Mouse (Mus musculus) brain, adult 2 months (tissue): ENCODE measurements around the gene Wdr35.
"Not testable (repeated sequence)": the region's sequence is repeated elsewhere in the genome, so short reads cannot be mapped to it uniquely, and the experiment has no call there.

Source experiments
- DNase-seq: peaks from one replicate; pipeline ENCODE4 v3.0.0; 2011; ENCODE audit warnings: low read depth, low spot score

The Wdr35 gene

GRCm38 (mm10) chr12:9007146-9007545 lies 33.5 kb downstream of the Wdr35 start:
- no peak for DNase-seq

GRCm38 (mm10) chr12:9007811-9008210 lies 34.1 kb downstream of the Wdr35 start:
- DNase-seq: no peak

GRCm38 (mm10) chr12:9010311-9010710 lies 36.6 kb downstream of the Wdr35 start:
- no peak for DNase-seq

- no peak for DNase-seq
These were observed 42.7 kb downstream of the Wdr35 start for GRCm38 (mm10) chr12:9016376-9016775.

- DNase-seq: peak; percentile 30
These were observed 46.7 kb downstream of the Wdr35 start for GRCm38 (mm10) chr12:9020431-9020830.

GRCm38 (mm10) chr12:9020986-9021385 lies 47.3 kb downstream of the Wdr35 start:
- no peak for DNase-seq

- peak; percentile 9 for DNase-seq
These were observed 49.3 kb downstream of the Wdr35 start for GRCm38 (mm10) chr12:9023031-9023430.

- DNase-seq: no peak
These were observed 50.4 kb downstream of the Wdr35 start for GRCm38 (mm10) chr12:9024071-9024470.

GRCm38 (mm10) chr12:9024736-9025135 lies 51.0 kb downstream of the Wdr35 start:
- DNase-seq: no peak

GRCm38 (mm10) chr12:9026843-9027242 lies 53.2 kb downstream of the Wdr35 start:
- no peak for DNase-seq

GRCm38 (mm10) chr12:9028816-9029215 lies 55.1 kb downstream of the Wdr35 start:
- DNase-seq: not testable (repeated sequence)

- no peak for DNase-seq
These were observed 55.8 kb downstream of the Wdr35 start for GRCm38 (mm10) chr12:9029506-9029887.

- peak; percentile 98 for DNase-seq
These were observed 56.4 kb downstream of the Wdr35 start, which contains the start of gene Ttc32 for GRCm38 (mm10) chr12:9029888-9030723. Ttc32 (plus strand) TSS chr12:9029997.

GRCm38 (mm10) chr12:9031166-9031565 lies 57.5 kb downstream of the Wdr35 start:
- DNase-seq: no peak

- DNase-seq: no peak
These were observed 59.4 kb downstream of the Wdr35 start for GRCm38 (mm10) chr12:9033140-9033539.

GRCm38 (mm10) chr12:9036409-9036808 lies 62.7 kb downstream of the Wdr35 start:
- no peak for DNase-seq

GRCm38 (mm10) chr12:9040177-9040576 lies 66.5 kb downstream of the Wdr35 start:
- no peak for DNase-seq

GRCm38 (mm10) chr12:9040686-9041085 lies 67.0 kb downstream of the Wdr35 start:
- peak; percentile 9 for DNase-seq

GRCm38 (mm10) chr12:9042316-9042715 lies 68.6 kb downstream of the Wdr35 start:
- DNase-seq: no peak

- DNase-seq: no peak
These were observed 69.1 kb downstream of the Wdr35 start for GRCm38 (mm10) chr12:9042759-9043158.

- no peak for DNase-seq
These were observed 71.0 kb downstream of the Wdr35 start for GRCm38 (mm10) chr12:9044666-9045065.

GRCm38 (mm10) chr12:9046674-9047073 lies 73.0 kb downstream of the Wdr35 start:
- DNase-seq: no peak

GRCm38 (mm10) chr12:9048090-9048489 lies 74.4 kb downstream of the Wdr35 start:
- DNase-seq: no peak
